Mouse (Mus musculus) embryo, embryonic 11 days (tissue): ENCODE measurements around the gene Ppp2r2c.
"Not testable (repeated sequence)": the region's sequence is repeated elsewhere in the genome, so short reads cannot be mapped to it uniquely, and the experiment has no call there.

Experiments used
- DNase-seq: peaks from one replicate; pipeline ENCODE4 v3.0.0-alpha.2; 2015

Gene Ppp2r2c

DNA sequence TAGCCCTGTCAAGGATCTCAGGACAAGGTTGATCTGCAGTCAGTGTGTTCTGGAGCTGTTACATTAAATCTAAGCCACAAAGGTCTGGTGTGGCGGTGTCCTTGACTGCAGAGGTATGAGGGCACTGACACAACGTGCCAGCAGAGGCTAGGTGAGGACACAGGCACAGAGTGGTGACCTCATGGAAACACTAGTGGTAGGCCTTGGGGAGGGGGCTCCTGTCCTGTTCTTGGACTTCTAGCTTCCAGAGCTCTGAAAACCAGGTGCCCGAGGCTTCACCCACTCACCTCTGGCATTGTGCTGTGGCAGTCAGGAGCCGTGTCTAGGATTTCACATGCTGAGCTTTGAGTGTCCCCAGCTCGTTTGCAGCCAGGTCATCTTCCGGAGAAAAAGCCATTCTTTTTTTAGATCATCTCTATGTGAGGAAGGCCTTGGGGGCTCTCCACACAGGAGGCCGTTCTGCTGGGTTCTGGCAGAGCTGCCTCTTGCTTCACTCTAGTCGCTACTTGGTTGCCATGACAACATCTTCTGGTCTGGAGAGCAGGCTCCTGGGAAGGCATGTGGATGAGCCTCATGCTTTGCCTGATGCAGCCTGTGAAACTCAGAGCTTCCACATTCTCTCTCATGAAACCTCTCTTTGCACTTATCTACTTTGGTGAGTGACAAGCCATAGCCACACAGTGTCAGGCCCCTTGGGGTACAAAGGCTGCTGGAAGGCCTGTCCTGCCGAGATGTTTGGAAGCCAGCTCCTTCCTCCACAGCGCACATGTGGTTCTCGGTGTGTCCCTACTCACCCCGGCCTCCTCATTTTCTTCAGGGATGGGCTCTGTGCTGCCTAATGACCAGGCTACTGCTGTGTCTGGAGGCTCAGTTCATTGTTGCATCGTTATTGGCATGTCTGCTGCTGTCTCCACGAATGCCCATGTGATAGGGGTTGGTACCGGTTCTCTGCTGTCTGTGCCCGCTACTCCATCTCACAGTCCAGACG, 67.5 kb downstream of the Ppp2r2c start:
- peak; percentile 66 for DNase-seq

DNA sequence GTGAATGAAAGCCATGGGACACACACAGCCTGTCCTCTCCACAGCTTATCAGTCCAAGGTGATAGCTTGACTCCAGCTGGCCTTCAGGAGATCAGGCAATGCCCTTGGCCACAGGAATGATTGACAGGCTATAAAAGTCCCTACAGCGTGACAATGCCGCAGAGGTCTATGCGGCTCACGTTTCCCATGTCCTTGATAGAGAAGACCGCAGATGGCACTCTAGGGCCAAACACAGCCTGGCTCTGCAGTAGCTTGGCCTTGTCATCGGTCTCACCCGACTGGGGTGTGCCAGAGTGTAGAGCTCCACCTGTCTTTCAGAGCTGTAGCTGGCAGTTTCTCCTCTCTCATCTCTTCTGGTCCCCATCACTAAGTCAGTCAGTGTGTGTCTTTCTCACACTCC, 68.2 kb downstream of the Ppp2r2c start:
- DNase-seq = no peak

DNA sequence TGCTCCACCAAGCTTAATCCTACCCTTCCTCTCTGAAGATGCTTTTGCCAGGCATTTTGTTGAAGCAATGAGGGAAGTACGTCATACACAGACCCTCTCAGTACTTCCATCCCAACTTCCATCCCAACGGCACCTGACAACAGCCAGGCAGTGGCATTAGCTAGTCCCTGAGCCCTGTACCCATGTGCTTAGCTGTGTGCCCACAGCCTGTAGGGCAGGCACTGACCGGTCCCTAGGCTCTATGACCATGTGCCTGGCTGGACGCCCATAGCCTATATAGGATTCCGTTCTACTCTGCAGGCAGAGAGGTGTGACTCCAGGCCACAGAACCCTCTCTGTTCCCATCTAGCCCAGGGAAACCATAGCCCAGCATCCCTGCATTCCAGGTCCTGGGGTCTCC, 69.7 kb downstream of the Ppp2r2c start:
- no peak for DNase-seq

DNA sequence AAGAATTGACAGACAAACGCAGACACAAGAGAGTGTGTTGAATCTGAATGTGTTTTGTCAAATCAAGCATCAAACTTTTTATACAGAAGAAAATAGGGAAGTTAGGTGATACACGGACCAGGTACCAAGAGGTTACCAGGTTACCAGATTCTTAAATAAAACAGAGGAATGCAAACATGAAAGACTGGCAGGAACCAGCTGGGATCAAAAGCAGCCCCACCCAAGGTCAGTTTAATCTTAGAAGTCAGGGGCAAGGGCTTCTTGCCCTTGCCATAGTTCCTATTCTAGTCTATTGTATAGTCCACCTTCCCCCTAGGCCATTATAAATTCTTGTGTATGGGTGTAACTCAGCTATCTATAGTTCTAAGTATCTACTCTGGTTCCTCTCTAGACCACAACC, 70.7 kb downstream of the Ppp2r2c start:
- DNase-seq = not testable (repeated sequence)

DNA sequence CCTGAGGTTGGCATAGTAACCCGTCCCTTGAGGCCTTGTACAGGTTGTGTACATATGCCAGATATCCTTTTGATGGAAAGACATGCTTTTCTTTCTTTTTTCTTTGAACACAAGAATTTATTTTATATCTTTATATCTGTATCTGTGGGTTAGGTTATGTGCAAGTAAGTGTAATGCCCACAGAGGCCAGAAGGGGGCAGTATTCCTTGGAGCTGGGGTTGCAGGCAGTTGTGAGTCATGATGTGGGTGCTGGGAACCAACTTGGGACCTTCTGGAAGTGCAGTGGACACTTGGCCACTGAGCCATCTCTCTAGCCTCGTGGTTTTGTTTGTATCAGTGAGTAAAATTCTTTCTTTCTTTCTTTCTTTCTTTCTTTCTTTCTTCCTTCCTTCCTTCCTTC, 74.1 kb downstream of the Ppp2r2c start:
- no peak for DNase-seq

DNA sequence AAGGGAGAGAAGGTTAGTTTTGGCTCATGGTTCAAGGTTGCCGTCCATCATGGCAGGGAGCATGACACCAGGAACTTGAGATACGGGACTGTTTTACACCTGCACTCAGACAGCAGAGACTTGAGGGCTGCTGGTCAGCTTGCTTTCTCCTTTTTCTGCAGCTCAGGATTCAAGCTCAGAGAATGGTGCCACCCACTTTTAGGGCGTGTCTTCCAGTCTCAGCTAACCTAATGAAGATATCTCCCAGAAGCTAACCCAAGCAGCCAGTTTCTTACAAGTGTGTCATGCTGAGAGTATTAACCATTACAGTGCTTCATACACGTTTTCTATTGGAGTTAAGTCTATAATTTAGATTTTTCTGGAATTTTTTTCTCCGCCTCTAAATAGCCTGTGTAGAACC, 76.2 kb downstream of the Ppp2r2c start:
- no peak for DNase-seq

DNA sequence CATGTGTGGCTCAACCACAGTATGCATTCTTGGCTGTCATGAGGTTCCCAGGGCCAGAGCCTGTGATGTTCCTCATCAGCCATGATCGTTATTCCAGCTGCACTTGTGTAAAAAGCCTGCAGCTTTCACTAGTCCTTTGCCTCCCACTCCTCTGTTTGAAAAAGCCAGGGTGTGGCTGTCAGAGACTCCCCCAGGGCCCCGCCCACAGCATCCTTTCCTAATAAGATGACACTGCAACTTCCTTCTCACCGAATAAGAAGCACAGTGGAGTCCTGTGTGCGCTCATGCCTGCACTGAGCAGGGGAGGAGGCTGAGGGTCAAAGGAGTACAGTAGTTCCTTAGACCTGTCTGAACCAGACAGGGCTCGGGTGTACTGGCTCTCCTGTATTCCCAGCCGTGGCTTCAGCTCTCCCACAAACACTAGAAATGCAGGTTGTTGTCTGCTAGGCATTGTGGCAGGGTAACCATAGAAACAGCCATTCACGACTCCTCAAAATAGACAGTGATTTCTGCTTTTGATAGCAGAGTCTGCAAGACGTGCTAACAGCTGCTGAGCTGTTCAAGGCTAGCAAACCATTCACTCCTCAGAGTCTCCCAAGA, 76.9 kb downstream of the Ppp2r2c start:
- no peak for DNase-seq

DNA sequence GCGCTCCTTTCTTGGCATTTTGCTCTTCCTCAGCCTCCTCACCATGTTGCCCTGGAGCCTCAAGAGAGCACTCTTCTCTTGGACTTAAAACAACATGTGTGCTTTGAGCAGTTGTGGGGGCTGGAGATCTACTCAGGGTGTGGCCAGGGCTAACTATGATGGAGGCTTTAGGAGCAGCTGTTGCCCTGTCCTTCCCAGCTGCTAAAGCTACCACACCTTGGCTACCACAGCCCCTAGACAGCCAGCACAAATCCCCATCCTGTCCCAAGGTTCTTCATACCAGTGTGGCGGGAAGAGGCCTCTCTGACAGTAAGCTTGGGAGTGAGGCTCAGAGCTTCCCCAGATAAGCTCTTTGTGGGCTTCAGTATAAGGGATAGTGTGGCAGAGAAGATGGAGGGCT, 77.4 kb downstream of the Ppp2r2c start:
- DNase-seq = no peak

DNA sequence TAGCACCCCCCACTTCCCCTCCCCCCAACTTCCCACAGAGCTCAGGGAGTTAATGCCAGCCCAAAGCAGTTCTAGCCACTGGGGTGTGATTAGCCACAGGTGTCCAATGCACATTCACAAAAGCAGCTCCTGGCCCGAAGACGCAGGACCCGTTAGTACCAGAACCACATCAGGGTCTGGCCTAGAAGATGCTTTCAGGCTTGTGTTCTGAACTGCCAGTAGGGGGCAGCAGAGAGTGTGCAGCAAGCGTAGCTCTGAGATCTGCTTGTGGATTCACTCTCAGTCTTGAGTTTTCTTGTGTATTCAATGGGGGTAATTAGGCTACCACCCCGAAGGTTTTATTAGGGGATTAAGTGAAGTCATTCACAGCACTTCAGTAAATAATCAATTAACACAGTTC, 78.1 kb downstream of the Ppp2r2c start:
- DNase-seq = peak; percentile 76

DNA sequence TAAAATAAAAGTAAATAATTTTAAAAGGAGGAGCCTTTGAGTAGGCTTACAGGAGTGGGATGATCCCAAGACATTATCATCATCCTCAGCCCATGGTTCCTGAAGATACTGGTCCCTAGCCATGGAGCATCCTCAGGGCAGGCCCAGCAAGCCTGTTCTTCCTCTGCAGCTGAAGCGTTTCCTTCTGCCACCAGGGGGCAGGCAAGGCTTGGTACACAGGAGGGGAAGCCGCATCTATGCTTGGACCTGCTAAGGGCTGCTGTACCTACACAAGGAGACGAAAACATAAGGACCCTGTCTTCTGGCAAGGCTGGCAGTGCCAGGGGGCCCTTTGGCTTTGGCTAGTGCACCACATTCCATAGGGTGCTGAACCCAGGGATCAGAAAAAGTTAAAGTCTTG, 80.5 kb downstream of the Ppp2r2c start:
- DNase-seq = peak; percentile 86

DNA sequence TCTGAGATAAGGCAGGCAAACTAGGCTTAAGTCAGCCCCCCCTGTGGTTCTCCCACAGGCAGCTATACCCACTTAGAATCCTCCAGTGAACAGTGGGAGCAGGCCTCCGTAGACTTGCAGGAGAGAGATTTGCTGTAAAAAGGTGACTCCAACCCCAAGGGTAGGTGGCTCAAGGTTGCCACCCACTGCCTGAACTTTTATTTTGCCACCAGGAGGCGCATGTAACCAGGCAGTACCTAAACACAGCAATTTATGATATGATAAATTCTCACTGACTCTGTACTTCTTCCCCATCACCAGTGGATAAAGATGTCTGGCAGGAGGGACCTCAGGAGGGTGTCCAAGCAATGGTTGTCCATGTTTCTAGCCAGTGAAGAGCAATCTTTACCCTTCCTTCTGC, 82.6 kb downstream of the Ppp2r2c start:
- no peak for DNase-seq

DNA sequence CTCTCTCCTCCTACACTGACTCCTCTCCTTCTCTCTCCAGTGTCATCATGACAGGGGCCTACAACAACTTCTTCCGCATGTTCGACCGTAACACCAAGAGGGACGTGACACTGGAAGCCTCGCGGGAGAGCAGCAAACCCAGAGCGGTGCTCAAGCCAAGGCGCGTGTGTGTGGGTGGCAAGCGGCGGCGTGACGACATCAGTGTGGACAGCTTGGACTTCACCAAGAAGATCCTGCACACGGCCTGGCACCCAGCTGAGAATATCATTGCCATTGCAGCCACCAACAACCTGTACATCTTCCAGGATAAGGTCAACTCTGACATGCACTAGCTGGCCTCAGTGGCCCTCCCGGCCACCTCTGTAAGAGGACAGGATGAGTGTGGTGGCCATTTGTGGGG, 84.0 kb downstream of the Ppp2r2c start:
- no peak for DNase-seq

DNA sequence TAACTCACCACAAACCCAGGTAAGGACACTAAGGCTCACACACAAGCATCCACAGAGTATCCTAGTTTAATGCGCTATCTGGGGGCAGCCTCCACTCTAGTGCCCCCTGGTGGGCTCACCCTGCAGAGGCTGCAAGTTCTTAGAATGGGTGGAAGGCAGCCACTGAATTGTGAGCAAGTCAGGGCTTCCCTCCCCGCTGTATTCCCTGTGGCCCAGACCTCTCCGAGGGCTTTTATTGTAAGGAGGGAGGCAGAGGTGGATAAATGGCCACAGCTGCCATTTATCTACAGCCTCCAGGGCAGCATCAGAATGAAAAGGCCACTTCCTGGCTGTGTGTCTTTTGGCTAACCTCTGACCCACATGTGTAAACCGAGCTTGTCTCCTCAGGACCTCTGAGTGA, 87.1 kb downstream of the Ppp2r2c start:
- DNase-seq = peak; percentile 57

DNA sequence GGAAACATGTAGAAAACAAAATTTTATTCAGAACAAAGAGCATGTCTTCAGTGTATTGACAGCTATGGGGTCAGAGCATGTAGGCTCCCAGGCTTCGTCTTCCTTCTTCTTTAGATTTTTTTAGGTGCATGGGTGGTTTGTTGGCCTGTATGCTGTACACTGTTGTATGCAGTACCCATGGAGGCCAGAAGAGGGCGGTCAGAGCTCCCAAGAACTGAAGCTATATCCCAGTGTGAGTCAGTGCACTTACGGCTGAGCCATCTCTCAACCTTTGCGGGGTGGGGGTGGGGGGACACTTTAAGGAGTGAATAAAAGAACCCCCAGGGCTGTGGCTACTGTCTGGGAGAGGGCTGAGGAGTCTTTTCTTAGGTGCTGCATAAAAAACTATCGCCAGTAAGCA, 90.5 kb downstream of the Ppp2r2c start:
- peak; percentile 64 for DNase-seq

DNA sequence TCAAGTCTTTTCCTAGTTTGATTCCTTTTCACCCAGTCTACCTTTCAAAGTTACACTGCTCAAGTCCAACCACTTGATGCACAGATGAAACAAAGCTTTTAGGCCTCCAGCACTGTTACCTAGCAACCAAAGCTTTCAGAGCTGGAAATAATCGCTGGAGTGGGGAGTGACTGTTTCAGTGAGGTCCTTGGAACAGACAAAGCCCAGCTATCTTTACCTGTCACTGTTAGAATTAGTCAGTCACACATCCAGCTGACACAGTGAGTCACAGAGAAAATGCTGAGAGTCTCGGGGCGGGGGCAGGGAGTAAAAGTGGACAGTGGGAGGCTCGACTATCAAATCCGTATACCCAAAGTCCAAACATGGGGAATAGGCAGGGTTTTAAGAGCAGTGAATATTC, 92.2 kb downstream of the Ppp2r2c start:
- peak; percentile 57 for DNase-seq

DNA sequence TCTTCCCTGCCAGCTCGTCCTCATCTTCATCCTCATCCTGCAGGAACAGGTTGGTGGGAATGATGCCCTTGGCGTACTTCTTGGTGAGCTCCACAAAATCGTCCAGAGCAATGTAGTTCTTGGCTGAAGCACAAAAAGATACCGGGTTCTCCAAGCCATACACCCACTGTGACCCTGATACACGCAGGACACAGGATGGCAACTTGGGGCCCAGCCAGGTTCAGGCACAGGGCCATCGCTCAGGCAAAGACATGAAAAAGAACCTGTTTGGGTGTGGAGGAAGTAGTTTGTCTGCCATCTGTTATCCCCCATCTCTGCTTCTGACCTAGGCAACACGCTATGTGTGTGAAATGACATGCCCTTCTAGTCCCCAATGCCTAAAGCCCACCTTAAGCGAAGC, 103.3 kb downstream of the Ppp2r2c start:
- DNase-seq = no peak

DNA sequence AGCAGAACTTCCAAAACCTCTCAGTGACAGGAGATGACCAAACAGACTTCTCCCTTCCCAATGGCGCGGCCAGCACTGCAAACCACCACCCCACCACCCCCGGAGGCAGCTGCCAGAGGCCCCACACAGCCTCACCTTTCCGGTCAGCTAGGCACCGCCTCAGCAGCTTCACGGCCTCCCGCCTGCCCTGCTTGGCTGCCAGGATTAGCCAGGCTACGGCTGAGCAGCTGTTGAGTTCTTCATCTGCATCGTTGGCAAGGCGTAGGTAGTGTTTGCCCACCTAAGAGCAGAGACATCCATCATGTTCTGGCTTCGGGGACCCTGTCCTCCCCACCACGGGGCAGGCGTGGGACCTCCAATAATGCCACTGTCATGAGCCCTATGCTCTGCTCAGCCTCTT, 107.0 kb downstream of the Ppp2r2c start:
- DNase-seq = no peak

DNA sequence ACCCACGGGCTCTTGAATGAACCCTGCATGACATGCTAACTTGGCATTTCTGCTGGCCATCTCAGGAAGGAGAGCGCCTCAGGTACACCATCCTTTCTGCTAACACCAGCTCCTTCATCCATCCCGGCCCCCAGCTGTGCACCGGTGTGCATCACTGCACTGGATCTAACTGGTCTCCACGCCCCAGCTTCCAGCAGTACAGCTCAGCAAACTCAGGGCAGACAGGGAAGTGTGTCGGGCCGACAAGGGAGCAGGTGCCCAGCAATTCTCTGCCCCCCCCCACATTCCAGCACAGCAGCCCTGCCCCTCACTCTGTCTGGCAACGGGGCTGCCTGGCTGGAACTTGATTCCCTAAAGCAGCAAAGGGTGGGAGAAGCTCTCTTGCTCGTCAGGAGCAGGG, 109.5 kb downstream of the Ppp2r2c start:
- DNase-seq = no peak

DNA sequence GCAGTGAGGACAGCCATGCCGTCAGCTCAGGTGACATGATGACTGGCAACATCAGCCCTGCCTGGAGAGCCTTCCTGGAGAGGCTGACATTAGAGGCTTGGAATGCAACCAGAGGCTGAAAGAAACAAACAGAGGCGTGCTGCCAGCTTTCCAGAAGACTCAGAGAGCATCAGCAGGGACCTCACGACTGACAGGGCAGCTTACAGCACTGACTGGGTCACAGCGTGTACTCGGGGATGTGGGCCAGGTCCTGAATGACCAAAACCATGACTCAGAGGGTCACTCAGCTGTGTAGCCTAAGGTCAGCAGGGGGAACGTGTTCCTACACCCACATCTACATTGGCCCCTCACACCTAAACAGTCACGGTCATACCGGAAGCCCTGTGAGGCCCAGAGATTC, 110.7 kb downstream of the Ppp2r2c start:
- no peak for DNase-seq

DNA sequence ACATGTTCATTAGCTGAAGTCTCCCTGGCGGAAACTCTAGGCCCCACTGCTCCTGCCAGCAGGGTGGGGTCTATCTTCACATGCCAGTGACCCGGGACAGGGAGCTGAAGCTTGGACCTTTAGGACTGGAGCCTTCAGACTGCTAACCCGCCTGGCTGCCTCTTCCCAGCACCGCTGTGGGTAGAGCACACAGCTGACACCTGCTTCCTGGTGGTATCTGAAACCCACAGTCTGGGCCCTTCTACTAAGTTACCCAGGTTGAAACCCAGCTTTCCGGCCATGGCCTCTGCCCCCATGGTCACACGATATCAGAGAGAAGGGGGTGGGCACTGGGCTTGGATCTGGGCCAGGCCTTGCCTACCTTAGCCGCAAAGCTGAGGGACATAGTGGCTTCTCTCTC, 111.3 kb downstream of the Ppp2r2c start:
- no peak for DNase-seq

DNA sequence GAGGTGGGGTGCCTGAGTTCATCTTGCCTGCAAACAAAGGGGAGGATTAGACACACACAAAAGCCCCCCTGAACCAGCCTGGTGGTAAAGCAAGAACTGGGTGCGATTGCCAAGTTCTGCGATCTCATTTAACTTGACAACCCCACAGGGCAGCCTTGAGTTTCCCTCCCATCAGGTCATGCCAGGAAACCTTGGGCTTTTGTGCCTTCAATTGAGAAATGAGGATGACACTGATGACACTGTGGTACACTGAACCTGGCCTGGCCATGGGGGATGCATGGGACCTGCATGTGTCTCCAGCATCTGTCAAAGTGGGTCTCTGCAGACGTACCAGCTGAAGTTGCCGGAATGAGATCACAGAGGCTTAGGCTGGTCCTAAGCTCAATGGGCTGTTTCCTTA, 114.0 kb downstream of the Ppp2r2c start:
- no peak for DNase-seq

DNA sequence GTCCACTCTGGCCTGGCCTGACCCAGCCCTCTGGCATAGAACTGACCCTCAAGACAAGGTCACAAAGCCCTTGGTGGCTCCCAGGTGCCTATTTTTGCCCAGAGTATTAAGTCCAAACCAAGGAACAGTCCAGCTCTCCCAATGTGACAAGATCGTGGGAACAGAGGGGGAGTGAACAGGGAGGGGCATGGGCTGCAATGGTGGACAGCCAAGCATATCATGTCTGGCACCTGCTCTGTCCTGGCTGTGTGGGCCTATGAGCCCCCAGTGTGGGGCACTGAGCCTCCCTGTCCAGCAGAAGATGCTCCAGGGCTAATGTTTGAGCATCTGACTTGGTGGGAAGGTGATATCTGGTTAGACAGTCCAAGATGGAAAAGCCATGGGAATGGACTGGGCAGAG, 118.3 kb downstream of the Ppp2r2c start:
- no peak for DNase-seq

DNA sequence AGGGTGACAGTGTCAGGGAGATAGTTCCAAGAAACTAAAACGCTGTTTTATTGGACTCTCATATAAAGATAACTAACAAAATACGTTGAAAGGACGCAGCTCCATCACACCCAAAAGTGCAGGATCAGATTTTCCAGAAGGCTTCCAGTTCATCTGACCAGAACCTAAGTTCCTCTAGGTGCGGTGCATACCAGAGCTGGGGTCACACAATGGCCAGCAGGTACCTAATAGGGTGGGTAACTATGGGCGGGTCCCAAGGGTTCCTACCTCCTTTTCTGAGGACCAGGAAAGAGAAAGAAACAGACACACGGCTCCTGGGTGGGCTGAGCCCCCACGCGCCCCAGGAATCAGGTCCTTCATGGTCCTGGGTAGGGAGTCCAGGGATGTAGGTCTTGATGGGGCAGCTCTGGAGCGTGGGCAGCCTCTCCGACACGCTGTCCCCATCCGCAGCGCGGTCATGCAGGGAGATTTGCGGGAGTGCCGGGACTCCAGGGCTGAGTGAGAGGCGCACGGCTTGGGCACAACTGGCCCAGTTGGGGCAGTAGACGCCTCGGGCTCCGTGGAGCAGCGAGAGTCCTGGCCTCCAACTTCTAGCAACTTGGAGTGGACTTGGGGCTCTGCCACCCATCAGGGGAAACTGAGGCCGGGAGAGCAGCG, 119.9 kb downstream of the Ppp2r2c start:
- no peak for DNase-seq
